Mouse (Mus musculus) forebrain, embryonic 11.5 days (tissue): ENCODE results near the gene Sh3bp2. TPM values are rescaled to one million over a fixed set of nuclear protein-coding genes. Genes with fewer than 3 reads are reported as not detected.
"Not testable (repeated sequence)": the region's sequence is repeated elsewhere in the genome, so short reads cannot be mapped to it uniquely, and the experiment has no call there.

ENCODE experiments used
- ATAC-seq: fragments of 200-750 bp; cut with Nextera tagmentation; replicated peaks from 2 replicates; pipeline ENCODE4 v1.8.0; 2017; ENCODE audit warnings: moderate TSS enrichment; ENCODE audit not compliant: low FRiP score
- DNase-seq: peaks from one replicate; pipeline ENCODE4 v3.0.0-alpha.2; 2017; ENCODE audit warnings: low spot score
- H3K27ac ChIP-seq: fragments of 300-500 bp; sonication (generic); 2 replicates; pipeline ENCODE4 v1.5.1; 2014; ENCODE audit warnings: low read depth, low read length
- H3K27me3 ChIP-seq: fragments of 300-500 bp; sonication (generic); 2 replicates; pipeline ENCODE4 v1.6.1; 2014; ENCODE audit warnings: mild to moderate bottlenecking, low read length, mixed read lengths; ENCODE audit not compliant: control insufficient read depth, insufficient read depth
- H3K36me3 ChIP-seq: fragments of 300-500 bp; sonication (generic); 2 replicates; pipeline ENCODE4 v1.6.1; 2014; ENCODE audit warnings: mild to moderate bottlenecking, low read length, moderate library complexity, mixed read lengths; ENCODE audit not compliant: control insufficient read depth, insufficient read depth
- H3K4me1 ChIP-seq: fragments of 300-500 bp; sonication (generic); replicated peaks from 2 replicates; pipeline ENCODE4 v1.6.1; 2014; ENCODE audit warnings: low read length, mixed read lengths; ENCODE audit not compliant: control insufficient read depth, insufficient read depth
- H3K4me2 ChIP-seq: fragments of 300-500 bp; sonication (generic); 2 replicates; pipeline ENCODE4 v1.6.1; 2014; ENCODE audit warnings: low read depth, mild to moderate bottlenecking, low read length, moderate library complexity, mixed read lengths; ENCODE audit not compliant: severe bottlenecking
- H3K4me3 ChIP-seq: fragments of 300-500 bp; sonication (generic); 2 replicates; pipeline ENCODE4 v1.5.1; 2014; ENCODE audit warnings: low read depth, low read length
- H3K9ac ChIP-seq: fragments of 300-500 bp; sonication (generic); 2 replicates; pipeline ENCODE4 v1.6.1; 2014; ENCODE audit warnings: low read length
- H3K9me3 ChIP-seq: fragments of 300-500 bp; sonication (generic); 2 replicates; pipeline ENCODE4 v1.6.1; 2016; ENCODE audit warnings: low read length, mixed read lengths; ENCODE audit not compliant: control insufficient read depth
- WGBS: fragments of 180-500 bp; shearing (Covaris S2); extraction: QIAGEN DNeasy Blood & Tissue Kit; methylation state at CpG from one replicate; pipeline ENCODE4 v1.1.7; 2014; 5-methylcytosine and 5-hydroxymethylcytosine counted together
- polyA plus RNA-seq: library from polyadenylated mRNA; unstranded; fragments of >200 nt; fragmentation: Nextera tagmentation; extraction: Ambion mirVana; gene quantifications from 2 replicates; pipeline ENCODE4 v1.2.1, GENCODE M21; 2014

Gene Sh3bp2
- polyA plus RNA-seq, 1 experiment from 2014 or later: 10.7 TPM

- peak; percentile 58; the same call in 1 of the 2 replicates for ATAC-seq
- H3K36me3 ChIP-seq, H3K4me2 ChIP-seq, DNase-seq, H3K9me3 ChIP-seq, H3K4me1 ChIP-seq, H3K27ac ChIP-seq, H3K27me3 ChIP-seq, H3K9ac ChIP-seq, H3K4me3 ChIP-seq: not testable (repeated sequence)
- WGBS: 71% methylated on average over 10 of the region's 10 CpGs
Observed at GRCm38 (mm10) chr5:34581671-34582313, 56.2 kb downstream of the Sh3bp2 start.

- Histone ChIP-seq H3K4me1 (no peaks in the 10 kb centered on the region; the same call in 1 of the 2 replicates), H3K4me3 (no peak overlapping the region), H3K27ac (no peak overlapping the region), H3K36me3 (no peaks in the 10 kb centered on the region), H3K4me2 (no peak overlapping the region), H3K27me3 (no peaks in the 10 kb centered on the region), H3K9me3 (no peaks in the 10 kb centered on the region), H3K9ac (no peak overlapping the region)
- DNase-seq (no peak), ATAC-seq (no peak)
- 86% methylated on average over 5 of the region's 5 CpGs for WGBS
Observed at GRCm38 (mm10) chr5:34582314-34582675, 56.7 kb downstream of the Sh3bp2 start.

GRCm38 (mm10) chr5:34585216-34585615 is 59.6 kb downstream of the Sh3bp2 start:
- DNase-seq (no peak), ATAC-seq (no peak)
- no peaks in the 10 kb centered on the region for H3K27me3 ChIP-seq
- no peaks in the 10 kb centered on the region for H3K9me3 ChIP-seq
- H3K4me3 ChIP-seq: no peak overlapping the region
- H3K36me3 ChIP-seq: no peaks in the 10 kb centered on the region
- no peak overlapping the region for H3K4me2 ChIP-seq
- no peak overlapping the region for H3K9ac ChIP-seq
- peaks cover 5% of the 10 kb centered on the region for H3K4me1 ChIP-seq
- 64% methylated on average over 5 of the region's 5 CpGs for WGBS
- no peak overlapping the region for H3K27ac ChIP-seq

GRCm38 (mm10) chr5:34587881-34588280 is 62.2 kb downstream of the Sh3bp2 start:
- H3K4me1 ChIP-seq: peaks cover 8% of the 10 kb centered on the region
- no peak overlapping the region for H3K9ac ChIP-seq
- no peaks in the 10 kb centered on the region for H3K36me3 ChIP-seq
- DNase-seq (no peak), ATAC-seq (no peak)
- no peak overlapping the region for H3K27ac ChIP-seq
- H3K4me3 ChIP-seq: no peak overlapping the region
- H3K4me2 ChIP-seq: no peak overlapping the region
- H3K9me3 ChIP-seq: no peaks in the 10 kb centered on the region
- H3K27me3 ChIP-seq: no peaks in the 10 kb centered on the region
- WGBS: 70% methylated on average over 5 of the region's 5 CpGs

GRCm38 (mm10) chr5:34590059-34590458 is 64.4 kb downstream of the Sh3bp2 start:
- Histone ChIP-seq H3K27ac (no peak overlapping the region; the same call in 1 of the 2 replicates), H3K9me3 (no peaks in the 10 kb centered on the region), H3K4me2 (no peak overlapping the region), H3K9ac (no peak overlapping the region), H3K36me3 (no peaks in the 10 kb centered on the region), H3K4me1 (peaks cover 8% of the 10 kb centered on the region), H3K27me3 (no peaks in the 10 kb centered on the region), H3K4me3 (no peak overlapping the region)
- ATAC-seq (no peak), DNase-seq (no peak)
- WGBS: 3% methylated on average over 5 of the region's 5 CpGs

GRCm38 (mm10) chr5:34590702-34591101 is 65.1 kb downstream of the Sh3bp2 start:
- Histone ChIP-seq H3K4me2 (no peak overlapping the region), H3K36me3 (no peaks in the 10 kb centered on the region), H3K9ac (no peak overlapping the region), H3K4me1 (peaks cover 8% of the 10 kb centered on the region), H3K4me3 (no peak overlapping the region), H3K27ac (peak overlapping the region; percentile 73), H3K9me3 (no peaks in the 10 kb centered on the region), H3K27me3 (no peaks in the 10 kb centered on the region)
- DNase-seq: no peak
- 23% methylated on average over 4 of the region's 4 CpGs for WGBS
- peak; percentile 60; the same call in 1 of the 2 replicates for ATAC-seq

GRCm38 (mm10) chr5:34591388-34592004 is 65.9 kb downstream of the Sh3bp2 start:
- peak; percentile 80 for ATAC-seq
- Histone ChIP-seq H3K4me3 (no peak overlapping the region), H3K9ac (no peak overlapping the region), H3K36me3 (no peaks in the 10 kb centered on the region), H3K9me3 (no peaks in the 10 kb centered on the region), H3K4me2 (no peak overlapping the region), H3K4me1 (peaks cover 8% of the 10 kb centered on the region), H3K27ac (peak overlapping the region; percentile 54), H3K27me3 (no peaks in the 10 kb centered on the region)
- DNase-seq: peak; percentile 60
- 9% methylated on average over 5 of the region's 5 CpGs for WGBS

- not testable (repeated sequence) for H3K4me1 ChIP-seq, H3K4me3 ChIP-seq, DNase-seq, ATAC-seq, H3K9ac ChIP-seq, H3K36me3 ChIP-seq, H3K4me2 ChIP-seq, H3K27me3 ChIP-seq, H3K9me3 ChIP-seq
- peak overlapping the region; percentile 65 for H3K27ac ChIP-seq
- WGBS: 56% methylated on average over 5 of the region's 5 CpGs
Observed at GRCm38 (mm10) chr5:34592224-34592623, 66.6 kb downstream of the Sh3bp2 start.

- 91% methylated on average over 6 of the region's 6 CpGs for WGBS
- ATAC-seq (no peak), DNase-seq (no peak)
- Histone ChIP-seq H3K9ac (no peak overlapping the region), H3K27ac (peak overlapping the region; percentile 65), H3K4me1 (peaks cover 8% of the 10 kb centered on the region), H3K9me3 (no peaks in the 10 kb centered on the region), H3K36me3 (no peaks in the 10 kb centered on the region), H3K4me2 (no peak overlapping the region), H3K27me3 (no peaks in the 10 kb centered on the region), H3K4me3 (no peak overlapping the region)
Observed at GRCm38 (mm10) chr5:34592666-34593065, 67.0 kb downstream of the Sh3bp2 start.
